8 mouse cellular contexts compared by ENCODE assay signal in genomic region chr13:107182544-107182943, GRCm38 (mm10).
DNase-seq lines count a peak whose midpoint lies in the region; ATAC-seq and TF ChIP-seq lines count a peak whose summit lies in the region.

No protein-coding gene starts in this region.

- 20% methylated on average over 6 of the region's 6 CpGs for WGBS in lung, adult 2 months

- no peak for TF ChIP-seq POLR2A in lung, adult 2 months (IDR thresholded peaks at IDR 0.05; ENCODE audit: borderline replicate concordance, extremely low read depth, low read depth, low read length)

- H3K4me1 ChIP-seq in lung, adult 2 months (ENCODE audit: control insufficient read depth, insufficient read depth, low read length): no peaks in the 10 kb centered on the region

- ATAC-seq in frontal cortex, adult (ENCODE audit: low TSS enrichment): peak; percentile 98

- DNase-seq in 416B (ENCODE audit: low read depth) (peak; percentile 57), ES-CJ7 (ENCODE audit: low read depth, low spot score) (peak; percentile 79)
- peak; percentile 36 for DNase-seq in cerebellum, adult 11 months
- DNase-seq in kidney, postnatal 25 days: peak; percentile 49 to 64
- DNase-seq in lung, adult 2 months: peak; percentile 60
- peak; percentile 53 to 74 for DNase-seq in right cerebral cortex, postnatal 10 days (ENCODE audit: low spot score in 2 of 2)
- DNase-seq in c-Kit-positive CD71-positive TER-119-positive erythroid progenitor cells, embryonic 14.5 days (ENCODE audit: low spot score): no peak

- no peak overlapping the region for H3K4me3 ChIP-seq in lung, adult 2 months (replicated peaks; ENCODE audit: extremely low read depth, low read depth, low read length)

- peak; percentile 73 for TF ChIP-seq CTCF in lung, adult 2 months (IDR thresholded peaks at IDR 0.05; ENCODE audit: insufficient read depth, low read length)
